Mouse (Mus musculus) bone marrow, adult 2 months (tissue): ENCODE data around the gene Slc25a33.

Source experiments
- CTCF ChIP-seq: fragments of 200-500 bp; IDR thresholded peaks from 2 replicates; pipeline ENCODE4 v1.5.1; 2011; ENCODE audit warnings: low read length, control low read depth; ENCODE audit not compliant: control insufficient read depth, insufficient read depth
- POLR2A ChIP-seq: fragments of 200-500 bp; IDR thresholded peaks from 2 replicates; pipeline ENCODE4 v1.6.1; 2011; ENCODE audit warnings: low read depth, mild to moderate bottlenecking, control low read depth, low read length, borderline replicate concordance; ENCODE audit not compliant: control insufficient read depth

- no peak for TF ChIP-seq POLR2A
- TF ChIP-seq CTCF = peak; percentile 76
Measured at GRCm38 (mm10) chr4:149723855-149724731, 50.0 kb downstream of the Slc25a33 start.
